Mouse (Mus musculus): ENCODE results near the gene Olfr1305. TPM values are rescaled to one million over a fixed set of nuclear protein-coding genes. Genes with fewer than 3 reads are reported as not detected.

The Olfr1305 gene
- total RNA-seq (2012; rRNA removed) (not detected in 2 replicates), total RNA-seq (2014; rRNA removed) (not detected in 2 replicates), polyA plus RNA-seq (2012; ENCODE audit: insufficient read length, low read depth) (not detected in 2 replicates)

DNA sequence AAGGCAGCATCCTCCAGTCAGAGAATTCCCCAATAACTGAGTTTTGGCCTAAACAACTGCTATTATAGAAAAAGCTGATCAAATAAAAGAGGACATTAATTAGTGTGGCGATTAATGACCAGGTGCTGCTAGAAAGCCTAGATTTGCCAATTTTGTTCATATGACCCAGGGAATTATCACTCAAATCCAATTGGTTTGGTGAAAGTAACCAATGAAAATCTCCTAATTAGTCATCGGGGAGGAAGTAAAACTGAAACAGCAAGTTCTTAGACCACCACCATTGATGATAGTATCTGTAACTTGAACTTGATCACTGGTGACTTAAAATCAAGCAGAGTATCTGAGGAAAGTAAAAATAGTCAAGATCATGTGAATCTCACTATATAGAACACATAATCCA lies at the start of gene Olfr1305:
Gene Olfr1305 (minus strand): TSS at position 101 of the 400 bp plus-strand sequence.
- H3K4me3 ChIP-seq (replicated peaks in 1 of 3; ENCODE audit: low read depth in 2 of 3, low read length in 2 of 3, poor library complexity in 1 of 3): no peak within 1 kb of the TSS
- peaks cover 21% of the 10 kb centered on the region for H3K9me3 ChIP-seq (replicated peaks; ENCODE audit: low read length)
- DNase-seq (ENCODE audit: extremely low read depth): no peak
- dilution Hi-C loops (cut with MboI; ENCODE audit: extremely low pct_ligation_motif_present, extremely low pct_unique_long_range_greater_than_20kb, low sequenced_read_pairs) (no loop called here), in situ Hi-C loops (cut with MboI; ENCODE audit: low pct_ligation_motif_present, low pct_unique_long_range_greater_than_20kb, low sequenced_read_pairs) (no loop called here)
- H3K27ac ChIP-seq (ENCODE audit: insufficient read depth, low read depth): no peak within 1 kb of the TSS
- H3K4me2 ChIP-seq (ENCODE audit: insufficient read depth, low read depth, poor library complexity, severe bottlenecking): no peak within 1 kb of the TSS
- no peaks in the 10 kb centered on the region for H3K4me1 ChIP-seq (ENCODE audit: control insufficient read depth in 1 of 2, insufficient read depth in 2 of 2)
- no peak within 1 kb of the TSS for H3K9ac ChIP-seq (ENCODE audit: insufficient read depth, low read depth)
- no peaks in the 10 kb centered on the region for H3K27me3 ChIP-seq (replicated peaks)
- H3K79me2 ChIP-seq (replicated peaks; ENCODE audit: control insufficient read depth, extremely low read depth, insufficient read depth, poor library complexity, severe bottlenecking): no peaks in the 10 kb centered on the region
- no peaks in the 10 kb centered on the region for H3K36me3 ChIP-seq (replicated peaks in 1 of 2; ENCODE audit: control insufficient read depth in 1 of 2, insufficient read depth in 1 of 2, low read length in 1 of 2)
- TF ChIP-seq POLR2AphosphoS2 (IDR thresholded peaks at IDR 0.05; ENCODE audit: low read depth, low read length): no peak

DNA sequence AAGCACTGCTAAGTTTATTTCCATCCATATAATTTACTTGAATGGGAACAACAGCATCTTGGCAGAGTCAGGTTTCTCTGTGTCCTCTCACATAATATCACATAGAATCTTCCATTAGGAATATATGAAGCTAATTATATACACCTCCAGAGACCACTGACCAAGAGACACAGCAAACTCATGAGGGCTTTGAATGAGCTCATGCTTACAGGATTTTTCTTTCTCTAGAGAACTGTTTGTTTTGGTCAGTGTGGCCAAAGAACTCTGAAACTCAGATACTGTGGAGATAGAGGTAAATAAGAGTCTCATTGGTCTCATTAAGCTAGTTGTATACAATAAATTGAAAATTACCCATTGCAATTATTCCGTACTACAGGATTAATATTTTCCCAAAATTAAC lies 39.2 kb upstream of the Olfr1305 start, which contains the start of gene Olfr1306:
Gene Olfr1306 (minus strand): TSS at position 101 of the 400 bp plus-strand sequence.
- H3K27ac ChIP-seq (ENCODE audit: insufficient read depth, low read depth): no peak within 1 kb of the TSS

DNA sequence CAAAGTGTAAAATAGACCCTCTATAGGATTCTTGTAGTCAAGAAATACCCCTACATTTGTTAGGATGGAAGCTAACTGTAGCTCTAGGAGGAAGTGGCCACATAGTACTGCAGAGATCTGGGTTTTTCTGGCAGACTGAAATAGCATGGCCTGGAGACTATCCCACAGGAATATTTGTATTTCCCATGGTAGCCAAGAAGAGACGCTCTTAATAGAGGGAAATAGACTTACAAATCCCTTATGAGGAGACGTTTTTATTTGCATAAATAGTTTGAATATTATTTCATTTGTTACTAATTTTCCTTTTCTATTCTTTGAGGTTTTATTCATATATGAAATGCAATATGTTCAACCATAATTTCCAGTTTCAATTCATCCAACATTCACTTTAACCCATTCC lies 56.7 kb downstream of the Olfr1305 start, which contains the start of gene Olfr1303:
Gene Olfr1303 (minus strand): TSS at position 101 of the 400 bp plus-strand sequence.
- Histone ChIP-seq H3K4me3 (replicated peaks in 1 of 3; ENCODE audit: low read depth in 2 of 3, low read length in 2 of 3, poor library complexity in 1 of 3) (no peak within 1 kb of the TSS), H3K4me2 (ENCODE audit: insufficient read depth, low read depth, poor library complexity, severe bottlenecking) (no peak within 1 kb of the TSS), H3K27me3 (replicated peaks) (no peaks in the 10 kb centered on the region), H3K4me1 (ENCODE audit: control insufficient read depth in 1 of 2, insufficient read depth in 2 of 2) (no peaks in the 10 kb centered on the region), H3K79me2 (replicated peaks; ENCODE audit: control insufficient read depth, extremely low read depth, insufficient read depth, poor library complexity, severe bottlenecking) (no peaks in the 10 kb centered on the region), H3K36me3 (replicated peaks in 1 of 2; ENCODE audit: control insufficient read depth in 1 of 2, insufficient read depth in 1 of 2, low read length in 1 of 2) (no peaks in the 10 kb centered on the region), H3K9ac (ENCODE audit: insufficient read depth, low read depth) (no peak within 1 kb of the TSS), H3K9me3 (replicated peaks; ENCODE audit: low read length) (no peaks in the 10 kb centered on the region), H3K27ac (ENCODE audit: insufficient read depth, low read depth) (no peak within 1 kb of the TSS)
- TF ChIP-seq USF2 (conservative IDR thresholded peaks at IDR 0.05; ENCODE audit: low read depth, low read length): no peak
- in situ Hi-C loops (cut with MboI; ENCODE audit: low pct_ligation_motif_present, low pct_unique_long_range_greater_than_20kb, low sequenced_read_pairs) (no loop called here), dilution Hi-C loops (cut with MboI; ENCODE audit: extremely low pct_ligation_motif_present, extremely low pct_unique_long_range_greater_than_20kb, low sequenced_read_pairs) (no loop called here)
- no peak for DNase-seq (ENCODE audit: extremely low read depth)

More for the DNA sequence above, 39.2 kb upstream of the Olfr1305 start, which contains the start of gene Olfr1306:
- Histone ChIP-seq H3K79me2 (replicated peaks; ENCODE audit: control insufficient read depth, extremely low read depth, insufficient read depth, poor library complexity, severe bottlenecking) (no peaks in the 10 kb centered on the region), H3K4me2 (ENCODE audit: insufficient read depth, low read depth, poor library complexity, severe bottlenecking) (no peak within 1 kb of the TSS), H3K4me3 (replicated peaks in 1 of 3; ENCODE audit: low read depth in 2 of 3, low read length in 2 of 3, poor library complexity in 1 of 3) (no peak within 1 kb of the TSS), H3K9ac (ENCODE audit: insufficient read depth, low read depth) (no peak within 1 kb of the TSS), H3K9me3 (replicated peaks; ENCODE audit: low read length) (no peaks in the 10 kb centered on the region), H3K36me3 (replicated peaks in 1 of 2; ENCODE audit: control insufficient read depth in 1 of 2, insufficient read depth in 1 of 2, low read length in 1 of 2) (no peaks in the 10 kb centered on the region), H3K27me3 (replicated peaks) (no peaks in the 10 kb centered on the region), H3K4me1 (ENCODE audit: control insufficient read depth in 1 of 2, insufficient read depth in 2 of 2) (no peaks in the 10 kb centered on the region)
- TF ChIP-seq SMC3 (IDR thresholded peaks at IDR 0.05; ENCODE audit: low read depth, low read length): no peak
- no peak for TF ChIP-seq KAT2A (IDR thresholded peaks at IDR 0.05; ENCODE audit: insufficient replicate concordance, low read length)
- TF ChIP-seq HCFC1 (IDR thresholded peaks at IDR 0.05; ENCODE audit: low read depth, low read length): no peak
- no peak for TF ChIP-seq ZC3H11A (IDR thresholded peaks at IDR 0.05; ENCODE audit: low read depth, low read length)
- no peak for TF ChIP-seq GABPA (IDR thresholded peaks at IDR 0.05; ENCODE audit: insufficient replicate concordance, low read depth, low read length)
- no peak for TF ChIP-seq ETS1 (conservative IDR thresholded peaks at IDR 0.05; ENCODE audit: low read depth, low read length)
- TF ChIP-seq ZNF384 (IDR thresholded peaks at IDR 0.05; ENCODE audit: low read depth, low read length): no peak
- no peak for TF ChIP-seq JUND (conservative IDR thresholded peaks at IDR 0.05; ENCODE audit: low read depth, low read length)
- no peak for TF ChIP-seq E2F4 (IDR thresholded peaks at IDR 0.05; ENCODE audit: insufficient replicate concordance, low read depth, low read length)
- no peak for TF ChIP-seq MAX (IDR thresholded peaks at IDR 0.05; ENCODE audit: low read length)
- TF ChIP-seq RCOR1 (conservative IDR thresholded peaks at IDR 0.05; ENCODE audit: low read depth, low read length): no peak
- TF ChIP-seq ELF1 (IDR thresholded peaks at IDR 0.05; ENCODE audit: low read depth, low read length): no peak
- TF ChIP-seq NRF1 (IDR thresholded peaks at IDR 0.05; ENCODE audit: low read depth, low read length): no peak
- no peak for TF ChIP-seq MXI1 (IDR thresholded peaks at IDR 0.05; ENCODE audit: low read depth, low read length)
- no peak for TF ChIP-seq CTCF (conservative IDR thresholded peaks at IDR 0.05 in 1 of 2, IDR thresholded peaks at IDR 0.05 in 1 of 2; ENCODE audit: low read depth in 2 of 2, low read length in 2 of 2)
- no peak for TF ChIP-seq TBP (conservative IDR thresholded peaks at IDR 0.05; ENCODE audit: low read depth, low read length)
- TF ChIP-seq IRF4 (IDR thresholded peaks at IDR 0.05; ENCODE audit: low read depth, low read length): no peak
- TF ChIP-seq CHD1 (IDR thresholded peaks at IDR 0.05; ENCODE audit: low read depth, low read length): no peak
- TF ChIP-seq BHLHE40 (IDR thresholded peaks at IDR 0.05; ENCODE audit: low read depth, low read length): no peak
- no peak for TF ChIP-seq USF1 (IDR thresholded peaks at IDR 0.05; ENCODE audit: low read depth, low read length)
- dilution Hi-C loops (cut with MboI; ENCODE audit: extremely low pct_ligation_motif_present, extremely low pct_unique_long_range_greater_than_20kb, low sequenced_read_pairs): no loop called here
- in situ Hi-C loops (cut with MboI; ENCODE audit: low pct_ligation_motif_present, low pct_unique_long_range_greater_than_20kb, low sequenced_read_pairs): no loop called here
- DNase-seq (ENCODE audit: extremely low read depth): no peak

Data from CH12.LX (cell line).